9 mouse cellular contexts compared by ENCODE assay signal in genomic region chr17:28170460-28171305, GRCm38 (mm10). TPM values are rescaled to one million over a fixed set of nuclear protein-coding genes. Genes with fewer than 3 reads are reported as not detected.
DNase-seq lines count a peak whose midpoint lies in the region; ATAC-seq and TF ChIP-seq lines count a peak whose summit lies in the region.
"Had no signal": no experiment of that assay in that cellular context is flagged by ENCODE, and none has a peak within 500 bp of the region (broad histone marks: within the 10 kb centered on the region; RNA-seq: fewer than 3 reads in every experiment).

No protein-coding gene starts in this region.

- no peak overlapping the region for H3K4me3 ChIP-seq in kidney, postnatal 0 days (replicated peaks; ENCODE audit: low read depth, low read length)
- H3K4me3 ChIP-seq in midbrain, embryonic 13.5 days (replicated peaks) = no peak overlapping the region
- H3K4me3 ChIP-seq: heart, embryonic 15.5 days had no signal

- no peak for ATAC-seq in kidney, postnatal 0 days (replicated peaks; ENCODE audit: low FRiP score, low read depth)
- no peak for ATAC-seq in midbrain, embryonic 13.5 days

- peak; percentile 68 for DNase-seq in kidney, postnatal 0 days (ENCODE audit: low spot score)
- DNase-seq in kidney, postnatal 36 days = no peak
- DNase-seq in right cerebral cortex, adult 18-20 months = peak; percentile 70
- DNase-seq in right cerebral cortex, postnatal 14 days = no peak
- peak; percentile 47 for DNase-seq in fat pad, adult 2 months (ENCODE audit: extremely low read depth, low read depth, low spot score)
- no peak for DNase-seq in heart, adult 9 months (ENCODE audit: low spot score in 2 of 2)
- DNase-seq: lung, adult 2 months had no signal

- peak overlapping the region; percentile 13; the same call in 1 of the 2 replicates for H3K27ac ChIP-seq in kidney, postnatal 0 days
- H3K27ac ChIP-seq in midbrain, embryonic 13.5 days = no peak overlapping the region
- H3K27ac ChIP-seq: heart, embryonic 15.5 days had no signal

- no peaks in the 10 kb centered on the region for H3K9me3 ChIP-seq in kidney, postnatal 0 days (replicated peaks; ENCODE audit: low read length)
- no peaks in the 10 kb centered on the region for H3K9me3 ChIP-seq in midbrain, embryonic 13.5 days
- H3K9me3 ChIP-seq: heart, embryonic 15.5 days had no signal

- H3K4me2 ChIP-seq in kidney, postnatal 0 days (ENCODE audit: low read length) = no peak overlapping the region
- H3K4me2 ChIP-seq in midbrain, embryonic 13.5 days (replicated peaks) = no peak overlapping the region
- H3K4me2 ChIP-seq: heart, embryonic 15.5 days had no signal

- no peak for TF ChIP-seq CTCF in kidney, postnatal 0 days (IDR thresholded peaks at IDR 0.05; ENCODE audit: low read depth)

- peaks cover 10% of the 10 kb centered on the region; the same call in 1 of the 2 replicates for H3K4me1 ChIP-seq in kidney, postnatal 0 days (replicated peaks; ENCODE audit: insufficient read depth, low read length)
- H3K4me1 ChIP-seq in midbrain, embryonic 13.5 days (replicated peaks) = peaks cover 12% of the 10 kb centered on the region

- no peak overlapping the region for H3K9ac ChIP-seq in kidney, postnatal 0 days (ENCODE audit: low read depth, low read length)
- no peak overlapping the region for H3K9ac ChIP-seq in midbrain, embryonic 13.5 days (replicated peaks)
- H3K9ac ChIP-seq: heart, embryonic 15.5 days had no signal

- no peaks in the 10 kb centered on the region for H3K27me3 ChIP-seq in kidney, postnatal 0 days (ENCODE audit: insufficient read depth, low read length)
- no peaks in the 10 kb centered on the region for H3K27me3 ChIP-seq in midbrain, embryonic 13.5 days

- 67% methylated on average over 6 of the region's 6 CpGs for WGBS in kidney, postnatal 0 days
- 91% methylated on average over 6 of the region's 6 CpGs for WGBS in midbrain, embryonic 13.5 days

- H3K36me3 ChIP-seq in kidney, postnatal 0 days (ENCODE audit: insufficient read depth, low read length) = peaks cover 4% of the 10 kb centered on the region; the same call in 1 of the 2 replicates
- H3K36me3 ChIP-seq in midbrain, embryonic 13.5 days = peaks cover 59% of the 10 kb centered on the region
- H3K36me3 ChIP-seq: heart, embryonic 15.5 days had no signal

RNA-seq across cellular contexts. Expression of gene Zfp523, which starts 6.2 kb away (rescaled TPM):
- polyA plus RNA-seq in kidney, postnatal 0 days (2015; fragmentation: Nextera tagmentation; extraction: Ambion mirVana) = 30.4 and 32.4 TPM in 2 replicates
- polyA plus RNA-seq in midbrain, embryonic 13.5 days (2015; fragmentation: Nextera tagmentation; extraction: Ambion mirVana) = 44.2 and 45.6 TPM in 2 replicates

RNA-seq across cellular contexts. Expression of gene Scube3, which starts 28.7 kb away (rescaled TPM):
- 14.2 and 14.7 TPM in 2 replicates for polyA plus RNA-seq in kidney, postnatal 0 days (2015; fragmentation: Nextera tagmentation; extraction: Ambion mirVana)
- polyA plus RNA-seq in midbrain, embryonic 13.5 days (2015; fragmentation: Nextera tagmentation; extraction: Ambion mirVana) = 5.6 and 6.1 TPM in 2 replicates

RNA-seq across cellular contexts. Expression of gene Def6, which starts 36.9 kb away (rescaled TPM):
- polyA plus RNA-seq in kidney, postnatal 0 days (2015; fragmentation: Nextera tagmentation; extraction: Ambion mirVana) = 8.6 and 9.2 TPM in 2 replicates
- 4.5 and 5.6 TPM in 2 replicates for polyA plus RNA-seq in midbrain, embryonic 13.5 days (2015; fragmentation: Nextera tagmentation; extraction: Ambion mirVana)

Comparison
In these comparisons a context has a peak if more than half of its experiments do, and no peak if none do; other contexts are left out.
1. DNase-seq: peak in kidney, postnatal 0 days (single experiment), right cerebral cortex, adult 18-20 months (single experiment) and fat pad, adult 2 months (single experiment); none in kidney, postnatal 36 days (0 of 2), right cerebral cortex, postnatal 14 days (single experiment) and heart, adult 9 months (0 of 2).